Mouse (Mus musculus): Measurements from ENCODE around the gene 9030025P20Rik.
"Not testable (repeated sequence)": the region's sequence is repeated elsewhere in the genome, so short reads cannot be mapped to it uniquely, and the experiment has no call there.

9030025P20Rik gene

DNA sequence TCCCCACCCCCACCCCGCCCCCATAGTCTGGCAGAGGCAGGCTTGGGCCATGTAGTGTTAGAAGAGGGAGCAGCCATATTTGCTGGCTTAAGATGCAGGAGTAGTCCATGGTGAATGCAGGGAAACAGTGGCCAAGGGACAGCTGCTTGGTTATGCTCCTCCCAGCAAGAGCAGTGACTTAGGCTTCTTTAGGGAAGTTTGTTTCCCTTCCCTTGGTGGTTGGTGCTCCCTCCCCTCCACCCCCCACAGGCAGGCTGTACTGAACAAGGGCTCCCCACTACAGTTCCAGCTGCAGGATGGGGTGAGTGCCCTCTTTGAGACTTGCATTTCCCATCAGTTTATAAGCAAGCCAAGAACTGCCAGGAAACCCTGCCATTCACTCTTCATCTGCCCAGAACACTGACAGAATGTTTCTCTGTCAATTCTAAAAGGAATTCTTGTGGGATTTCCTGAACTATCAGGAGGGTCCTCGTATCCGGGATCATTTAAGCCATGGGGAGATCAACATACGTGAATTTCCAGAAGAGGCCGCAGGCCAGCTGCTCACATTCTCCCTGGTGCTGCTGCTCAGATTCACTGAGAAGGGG, 11.9 kb downstream of the 9030025P20Rik start:
- DNase-seq (ENCODE audit: low read depth) = not testable (repeated sequence)

DNA sequence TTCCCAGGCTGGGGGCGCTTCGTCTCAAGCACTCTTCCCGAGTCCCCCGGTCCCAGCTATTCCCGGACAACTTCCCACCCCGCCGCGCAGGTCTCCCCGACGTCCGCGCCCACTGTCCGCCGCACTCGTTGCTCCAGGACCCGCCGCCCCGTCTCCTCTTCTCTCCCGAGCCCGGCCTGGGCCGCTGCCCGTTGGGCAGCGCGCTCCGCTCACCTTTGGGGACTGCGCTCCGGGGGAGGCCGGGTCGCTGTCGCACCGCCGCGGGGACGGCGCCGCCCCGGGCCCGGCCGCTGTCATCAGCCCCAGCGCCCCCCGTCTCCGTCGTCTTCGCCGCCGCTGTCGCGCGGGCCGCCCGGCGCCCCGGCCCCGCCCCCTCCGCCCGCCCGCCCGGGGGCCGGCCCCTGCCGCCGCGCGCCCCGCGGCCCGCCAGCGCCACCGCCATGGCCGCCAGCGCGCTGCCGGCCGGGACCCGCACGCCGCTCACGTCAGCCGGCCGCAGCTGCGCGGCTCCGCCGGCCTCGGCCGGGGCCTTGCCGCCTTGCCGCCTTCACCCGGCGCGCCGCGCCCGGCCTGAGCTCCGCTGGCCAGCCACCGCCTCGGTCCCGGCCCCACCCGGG, 14.4 kb downstream of the 9030025P20Rik start:
- DNase-seq (ENCODE audit: low read depth) = not testable (repeated sequence)

DNA sequence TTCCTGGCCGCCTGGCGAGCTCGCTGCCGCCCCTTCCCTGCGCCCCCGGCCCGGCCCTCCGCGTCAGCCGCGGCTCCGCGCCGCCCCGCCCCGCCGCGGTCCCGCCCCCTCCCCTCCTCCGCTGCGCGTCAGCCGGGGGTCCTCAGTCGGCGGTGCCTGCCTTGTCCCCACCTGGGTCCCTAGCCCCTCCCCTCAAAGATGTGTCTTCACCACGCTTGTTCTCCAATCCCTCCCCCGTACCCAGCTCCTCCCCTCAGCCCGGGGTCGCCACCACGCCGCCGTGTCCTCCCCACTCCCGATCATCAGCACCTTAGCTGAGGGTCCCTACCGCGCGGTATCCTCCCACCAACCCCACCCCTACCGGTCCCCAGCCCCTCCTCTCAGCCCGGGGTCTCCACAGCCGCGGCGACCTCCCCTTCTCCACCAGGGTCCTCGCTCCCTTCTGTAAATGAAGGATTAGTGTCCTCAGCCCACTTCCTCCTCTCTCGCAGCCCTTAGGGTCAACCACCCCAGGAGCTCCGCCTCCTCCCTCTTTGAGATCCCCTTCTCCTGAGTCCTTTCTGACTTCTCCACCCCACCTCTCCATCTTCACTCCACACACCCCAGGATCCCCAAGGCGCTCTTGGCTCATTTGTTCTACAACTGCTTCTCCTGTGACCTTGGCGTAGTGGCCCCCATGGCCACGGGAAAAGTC, 15.0 kb downstream of the 9030025P20Rik start:
- DNase-seq (ENCODE audit: low read depth) = not testable (repeated sequence)

DNA sequence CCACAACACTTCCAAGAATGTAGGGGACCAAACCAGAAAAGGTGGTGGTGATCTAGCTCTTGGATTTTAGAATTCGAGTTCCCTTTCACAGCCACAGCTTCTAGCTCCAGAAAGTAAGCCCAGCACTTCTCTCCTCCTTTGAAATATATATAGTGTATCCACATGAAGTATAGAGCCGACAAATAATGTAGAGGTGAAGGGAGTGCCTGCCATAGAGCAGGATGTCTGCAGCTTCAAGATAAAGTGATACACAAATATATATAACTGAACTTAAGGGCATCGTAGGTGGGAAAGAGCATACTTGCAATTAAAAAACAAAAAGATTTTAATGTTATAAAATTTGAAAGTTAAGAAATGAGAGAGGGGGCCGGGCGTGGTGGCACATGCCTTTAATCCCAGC, 15.9 kb downstream of the 9030025P20Rik start:
- DNase-seq (ENCODE audit: low read depth) = not testable (repeated sequence)

DNA sequence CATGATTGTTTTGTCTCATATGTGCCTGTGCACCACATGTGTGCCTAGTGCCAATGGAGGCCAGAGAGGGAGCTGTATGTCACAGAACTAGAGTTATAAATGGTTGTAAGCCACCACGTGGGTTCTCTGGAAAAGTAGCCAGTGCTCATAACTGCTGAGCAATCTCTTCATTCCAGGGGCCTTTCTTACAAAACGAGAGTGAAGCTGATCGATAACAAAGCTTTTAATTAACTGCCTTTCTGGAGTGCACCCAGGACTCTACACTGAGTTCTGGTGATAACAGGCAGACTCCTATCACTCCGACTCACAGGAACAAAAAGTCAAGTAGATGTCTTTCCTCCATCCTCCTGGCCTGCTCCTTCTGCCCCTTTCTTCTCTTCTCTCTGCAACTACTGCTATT, 21.8 kb downstream of the 9030025P20Rik start:
- not testable (repeated sequence) for DNase-seq (ENCODE audit: low read depth)

DNA sequence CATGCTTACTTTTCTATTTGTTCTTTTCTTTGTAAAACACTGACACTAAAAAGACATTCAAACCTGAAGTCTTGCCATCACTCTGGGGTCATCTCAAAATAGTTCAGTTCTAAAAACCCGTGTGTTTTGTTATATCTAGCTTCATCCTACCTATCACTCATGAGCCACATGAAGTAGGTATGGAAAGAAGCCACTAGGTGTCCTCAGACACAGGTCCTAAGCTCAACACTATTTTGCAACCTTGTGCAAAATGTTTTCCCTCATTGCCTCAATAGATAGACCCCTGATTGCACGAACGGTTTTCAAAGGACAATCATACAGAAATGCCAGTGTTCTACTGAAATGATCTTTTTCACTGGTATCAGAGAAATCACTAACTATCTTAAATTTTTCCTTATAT, 30.8 kb downstream of the 9030025P20Rik start:
- DNase-seq (ENCODE audit: low read depth) = not testable (repeated sequence)

DNA sequence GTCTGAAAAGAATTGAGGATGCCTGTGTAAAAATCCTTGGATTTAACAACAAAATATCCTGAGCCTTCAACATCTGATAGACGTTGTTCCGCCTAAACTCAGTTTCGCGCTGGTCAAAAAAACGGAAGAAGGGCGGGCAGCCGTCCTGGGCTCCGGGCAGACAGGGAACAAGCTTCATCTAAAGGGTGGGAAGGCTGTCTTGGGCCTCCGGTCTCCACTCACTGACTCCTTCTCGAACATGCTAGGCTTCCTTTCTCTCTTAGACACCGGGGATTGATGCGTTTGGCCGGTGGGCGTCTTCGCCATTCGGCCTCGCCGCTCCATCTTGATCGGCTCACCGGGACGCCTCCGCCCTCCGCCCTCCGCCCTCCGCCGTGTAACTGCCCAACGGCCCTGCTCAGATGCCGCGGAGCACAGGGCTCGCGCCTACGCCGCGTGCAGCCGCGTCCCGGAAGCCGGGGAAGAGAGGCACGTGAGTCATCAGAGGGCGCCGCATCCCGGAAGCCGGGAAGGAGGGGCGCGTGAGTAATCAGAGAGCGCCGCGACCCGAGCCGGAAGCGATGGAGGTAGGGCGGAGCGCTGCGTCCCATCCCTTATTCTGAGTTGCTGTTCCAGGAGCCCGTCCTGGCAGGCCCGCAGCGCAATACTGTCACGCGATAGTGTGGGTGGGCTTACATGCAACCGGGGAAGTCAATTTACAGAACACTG, 31.6 kb downstream of the 9030025P20Rik start, which contains the start of gene Gm3435:
Gene Gm3435 (plus strand): TSS at position 471 of the 708 bp plus-strand sequence.
- not testable (repeated sequence) for DNase-seq (ENCODE audit: low read depth)

DNA sequence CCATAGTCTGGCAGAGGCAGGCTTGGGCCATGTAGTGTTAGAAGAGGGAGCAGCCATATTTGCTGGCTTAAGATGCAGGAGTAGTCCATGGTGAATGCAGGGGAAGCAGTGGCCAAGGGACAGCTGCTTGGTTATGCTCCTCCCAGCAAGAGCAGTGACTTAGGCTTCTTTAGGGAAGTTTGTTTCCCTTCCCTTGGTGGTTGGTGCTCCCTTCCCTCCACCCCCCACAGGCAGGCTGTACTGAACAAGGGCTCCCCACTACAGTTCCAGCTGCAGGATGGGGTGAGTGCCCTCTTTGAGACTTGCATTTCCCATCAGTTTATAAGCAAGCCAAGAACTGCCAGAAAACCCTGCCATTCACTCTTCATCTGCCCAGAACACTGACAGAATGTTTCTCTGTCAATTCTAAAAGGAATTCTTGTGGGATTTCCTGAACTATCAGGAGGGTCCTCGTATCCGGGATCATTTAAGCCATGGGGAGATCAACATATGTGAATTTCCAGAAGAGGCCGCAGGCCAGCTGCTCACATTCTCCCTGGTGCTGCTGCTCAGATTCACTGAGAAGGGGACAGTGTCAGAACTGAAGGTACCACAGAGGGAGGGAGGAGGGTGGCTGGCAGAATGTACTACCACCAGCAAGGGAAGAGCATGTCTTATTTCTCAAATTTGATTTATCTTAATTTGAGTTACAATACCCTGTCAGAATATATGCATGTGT, 43.4 kb downstream of the 9030025P20Rik start:
- DNase-seq (ENCODE audit: low read depth) = not testable (repeated sequence)

DNA sequence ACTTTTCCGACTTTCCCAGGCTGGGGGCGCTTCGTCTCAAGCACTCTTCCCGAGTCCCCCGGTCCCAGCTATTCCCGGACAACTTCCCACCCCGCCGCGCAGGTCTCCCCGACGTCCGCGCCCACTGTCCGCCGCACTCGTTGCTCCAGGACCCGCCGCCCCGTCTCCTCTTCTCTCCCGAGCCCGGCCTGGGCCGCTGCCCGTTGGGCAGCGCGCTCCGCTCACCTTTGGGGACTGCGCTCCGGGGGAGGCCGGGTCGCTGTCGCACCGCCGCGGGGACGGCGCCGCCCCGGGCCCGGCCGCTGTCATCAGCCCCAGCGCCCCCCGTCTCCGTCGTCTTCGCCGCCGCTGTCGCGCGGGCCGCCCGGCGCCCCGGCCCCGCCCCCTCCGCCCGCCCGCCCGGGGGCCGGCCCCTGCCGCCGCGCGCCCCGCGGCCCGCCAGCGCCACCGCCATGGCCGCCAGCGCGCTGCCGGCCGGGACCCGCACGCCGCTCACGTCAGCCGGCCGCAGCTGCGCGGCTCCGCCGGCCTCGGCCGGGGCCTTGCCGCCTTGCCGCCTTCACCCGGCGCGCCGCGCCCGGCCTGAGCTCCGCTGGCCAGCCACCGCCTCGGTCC, 45.7 kb downstream of the 9030025P20Rik start:
- DNase-seq (ENCODE audit: low read depth) = not testable (repeated sequence)

DNA sequence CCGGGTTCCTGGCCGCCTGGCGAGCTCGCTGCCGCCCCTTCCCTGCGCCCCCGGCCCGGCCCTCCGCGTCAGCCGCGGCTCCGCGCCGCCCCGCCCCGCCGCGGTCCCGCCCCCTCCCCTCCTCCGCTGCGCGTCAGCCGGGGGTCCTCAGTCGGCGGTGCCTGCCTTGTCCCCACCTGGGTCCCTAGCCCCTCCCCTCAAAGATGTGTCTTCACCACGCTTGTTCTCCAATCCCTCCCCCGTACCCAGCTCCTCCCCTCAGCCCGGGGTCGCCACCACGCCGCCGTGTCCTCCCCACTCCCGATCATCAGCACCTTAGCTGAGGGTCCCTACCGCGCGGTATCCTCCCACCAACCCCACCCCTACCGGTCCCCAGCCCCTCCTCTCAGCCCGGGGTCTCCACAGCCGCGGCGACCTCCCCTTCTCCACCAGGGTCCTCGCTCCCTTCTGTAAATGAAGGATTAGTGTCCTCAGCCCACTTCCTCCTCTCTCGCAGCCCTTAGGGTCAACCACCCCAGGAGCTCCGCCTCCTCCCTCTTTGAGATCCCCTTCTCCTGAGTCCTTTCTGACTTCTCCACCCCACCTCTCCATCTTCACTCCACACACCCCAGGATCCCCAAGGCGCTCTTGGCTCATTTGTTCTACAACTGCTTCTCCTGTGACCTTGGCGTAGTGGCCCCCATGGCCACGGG, 46.4 kb downstream of the 9030025P20Rik start:
- DNase-seq (ENCODE audit: low read depth) = not testable (repeated sequence)

DNA sequence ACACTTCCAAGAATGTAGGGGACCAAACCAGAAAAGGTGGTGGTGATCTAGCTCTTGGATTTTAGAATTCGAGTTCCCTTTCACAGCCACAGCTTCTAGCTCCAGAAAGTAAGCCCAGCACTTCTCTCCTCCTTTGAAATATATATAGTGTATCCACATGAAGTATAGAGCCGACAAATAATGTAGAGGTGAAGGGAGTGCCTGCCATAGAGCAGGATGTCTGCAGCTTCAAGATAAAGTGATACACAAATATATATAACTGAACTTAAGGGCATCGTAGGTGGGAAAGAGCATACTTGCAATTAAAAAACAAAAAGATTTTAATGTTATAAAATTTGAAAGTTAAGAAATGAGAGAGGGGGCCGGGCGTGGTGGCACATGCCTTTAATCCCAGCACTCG, 47.2 kb downstream of the 9030025P20Rik start:
- not testable (repeated sequence) for DNase-seq (ENCODE audit: low read depth)

DNA sequence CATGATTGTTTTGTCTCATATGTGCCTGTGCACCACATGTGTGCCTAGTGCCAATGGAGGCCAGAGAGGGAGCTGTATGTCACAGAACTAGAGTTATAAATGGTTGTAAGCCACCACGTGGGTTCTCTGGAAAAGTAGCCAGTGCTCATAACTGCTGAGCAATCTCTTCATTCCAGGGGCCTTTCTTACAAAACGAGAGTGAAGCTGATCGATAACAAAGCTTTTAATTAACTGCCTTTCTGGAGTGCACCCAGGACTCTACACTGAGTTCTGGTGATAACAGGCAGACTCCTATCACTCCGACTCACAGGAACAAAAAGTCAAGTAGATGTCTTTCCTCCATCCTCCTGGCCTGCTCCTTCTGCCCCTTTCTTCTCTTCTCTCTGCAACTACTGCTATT, 53.1 kb downstream of the 9030025P20Rik start:
- not testable (repeated sequence) for DNase-seq (ENCODE audit: low read depth)

DNA sequence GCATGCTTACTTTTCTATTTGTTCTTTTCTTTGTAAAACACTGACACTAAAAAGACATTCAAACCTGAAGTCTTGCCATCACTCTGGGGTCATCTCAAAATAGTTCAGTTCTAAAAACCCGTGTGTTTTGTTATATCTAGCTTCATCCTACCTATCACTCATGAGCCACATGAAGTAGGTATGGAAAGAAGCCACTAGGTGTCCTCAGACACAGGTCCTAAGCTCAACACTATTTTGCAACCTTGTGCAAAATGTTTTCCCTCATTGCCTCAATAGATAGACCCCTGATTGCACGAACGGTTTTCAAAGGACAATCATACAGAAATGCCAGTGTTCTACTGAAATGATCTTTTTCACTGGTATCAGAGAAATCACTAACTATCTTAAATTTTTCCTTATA, 62.2 kb downstream of the 9030025P20Rik start:
- DNase-seq (ENCODE audit: low read depth) = not testable (repeated sequence)
